Mouse (Mus musculus) 416B (cell line): ENCODE measurements around the gene Ucn.

Source experiments
- DNase-seq: peaks from one replicate; pipeline ENCODE4 v3.0.0; 2011; ENCODE audit warnings: low read depth

The Ucn gene

GRCm38 (mm10) chr5:31138241-31138967 lies at the start of gene Ucn:
Gene Ucn, minus strand, starts transcription at chr5:31138829.
- DNase-seq: no peak

- DNase-seq: no peak
Measured at GRCm38 (mm10) chr5:31183678-31184077, 45.0 kb upstream of the Ucn start.

GRCm38 (mm10) chr5:31181183-31181770 lies 42.6 kb upstream of the Ucn start:
- no peak for DNase-seq

GRCm38 (mm10) chr5:31179766-31180630 lies 41.4 kb upstream of the Ucn start, which contains the start of the genes Gm29609 and Gtf3c2:
Gene Gm29609, minus strand, starts transcription at chr5:31179911.
Gene Gtf3c2, minus strand, starts transcription at chr5:31180144.
- peak; percentile 97 for DNase-seq

GRCm38 (mm10) chr5:31179301-31179765 lies 40.7 kb upstream of the Ucn start:
- peak; percentile 84 for DNase-seq

- DNase-seq: no peak
Measured at GRCm38 (mm10) chr5:31168630-31169029, 30.0 kb upstream of the Ucn start.

GRCm38 (mm10) chr5:31164878-31165277 lies 26.2 kb upstream of the Ucn start:
- no peak for DNase-seq

- peak; percentile 55 for DNase-seq
Measured at GRCm38 (mm10) chr5:31162462-31162861, 23.8 kb upstream of the Ucn start.

- peak; percentile 84 for DNase-seq
Measured at GRCm38 (mm10) chr5:31154152-31154553, 15.5 kb upstream of the Ucn start, which contains the start of gene Mpv17. Gene Mpv17, minus strand, starts transcription at chr5:31154251.

GRCm38 (mm10) chr5:31153516-31154151 lies 15.0 kb upstream of the Ucn start:
- DNase-seq: no peak

- peak; percentile 56 for DNase-seq
Measured at GRCm38 (mm10) chr5:31151746-31152145, 13.1 kb upstream of the Ucn start.

- no peak for DNase-seq
Measured at GRCm38 (mm10) chr5:31149781-31150180, 11.2 kb upstream of the Ucn start.

- DNase-seq: no peak
Measured at GRCm38 (mm10) chr5:31138968-31139425, 368 bp upstream of the Ucn start.

- no peak for DNase-seq
Measured at GRCm38 (mm10) chr5:31137658-31138057, 971 bp downstream of the Ucn start.

GRCm38 (mm10) chr5:31136730-31137424 lies 1.8 kb downstream of the Ucn start:
- no peak for DNase-seq

GRCm38 (mm10) chr5:31126050-31126449 lies 12.6 kb downstream of the Ucn start:
- peak; percentile 37 for DNase-seq

GRCm38 (mm10) chr5:31123481-31123880 lies 15.1 kb downstream of the Ucn start:
- DNase-seq: no peak

- no peak for DNase-seq
Measured at GRCm38 (mm10) chr5:31121111-31121510, 17.5 kb downstream of the Ucn start.

- DNase-seq: no peak
Measured at GRCm38 (mm10) chr5:31116912-31117311, 21.7 kb downstream of the Ucn start.

GRCm38 (mm10) chr5:31116354-31116753 lies 22.3 kb downstream of the Ucn start, which contains the start of gene Trim54:
Gene Trim54, plus strand, starts transcription at chr5:31116712.
- DNase-seq: no peak

- peak; percentile 46 for DNase-seq
Measured at GRCm38 (mm10) chr5:31110781-31111180, 27.8 kb downstream of the Ucn start.
